Mouse (Mus musculus): ENCODE data around the gene Kalrn. TPM values are rescaled to one million over a fixed set of nuclear protein-coding genes. Genes with fewer than 3 reads are reported as not detected.
"Not testable (repeated sequence)": the region's sequence is repeated elsewhere in the genome, so short reads cannot be mapped to it uniquely, and the experiment has no call there.

Kalrn gene
- polyA plus RNA-seq, 1 experiment from 2014 or later = 11.3 TPM

DNA sequence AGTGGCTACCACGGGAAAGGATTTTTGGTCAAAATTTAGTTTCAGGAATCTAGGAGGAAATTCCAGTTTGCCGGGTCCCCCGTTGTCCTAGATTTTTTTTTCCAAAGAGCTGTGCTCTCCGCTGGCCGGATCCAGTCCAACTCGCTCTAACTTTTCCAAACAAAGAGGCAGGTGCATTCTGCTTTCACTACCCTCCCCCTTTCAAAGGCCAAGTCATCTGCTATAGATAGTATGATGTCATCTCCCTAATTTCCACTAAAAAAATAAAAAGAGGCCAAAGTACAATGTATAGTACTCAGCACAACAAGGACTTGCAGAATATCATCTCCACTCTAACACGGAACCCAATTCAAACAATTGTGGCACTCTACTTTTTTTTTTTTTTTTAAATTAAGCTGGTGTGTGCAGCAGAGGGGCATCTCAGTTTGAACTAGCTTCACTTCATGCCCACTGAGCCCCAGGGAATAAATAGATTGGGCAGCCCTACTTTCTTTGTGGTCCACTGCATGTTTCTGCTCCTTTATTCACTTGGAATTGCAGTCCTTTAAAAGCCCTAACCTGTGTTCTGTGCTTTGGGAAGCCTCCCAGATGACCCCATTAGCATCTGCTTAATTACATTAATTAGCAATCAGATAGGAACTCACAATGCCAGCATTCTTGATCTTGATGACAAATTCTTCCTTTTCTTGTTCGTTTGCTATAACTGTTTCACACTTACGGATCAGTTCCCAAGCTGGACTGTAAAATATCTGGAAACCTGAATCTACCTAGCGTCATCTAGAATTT, 489.0 kb downstream of the Kalrn start:
- Histone ChIP-seq H3K27ac (replicated peaks) (no peak overlapping the region), H3K4me1 (peaks cover 38% of the 10 kb centered on the region), H3K27me3 (ENCODE audit: low read depth, poor library complexity, severe bottlenecking) (no peaks in the 10 kb centered on the region), H3K36me3 (no peaks in the 10 kb centered on the region), H3K4me3 (no peak overlapping the region), H3K9me3 (replicated peaks) (no peaks in the 10 kb centered on the region)
- WGBS = 87% methylated on average over 10 of the region's 10 CpGs
- DNase-seq (ENCODE audit: low spot score) = no peak

GRCm38 (mm10) chr16:34082494-34083469, 490.6 kb downstream of the Kalrn start:
- Histone ChIP-seq H3K9me3 (replicated peaks) (no peaks in the 10 kb centered on the region), H3K4me1 (peaks cover 31% of the 10 kb centered on the region), H3K27me3 (ENCODE audit: low read depth, poor library complexity, severe bottlenecking) (no peaks in the 10 kb centered on the region), H3K4me3 (no peak overlapping the region), H3K27ac (replicated peaks) (peak overlapping the region; percentile 49; the same call in 1 of the 2 replicates), H3K36me3 (no peaks in the 10 kb centered on the region)
- 89% methylated on average over 5 of the region's 5 CpGs for WGBS
- DNase-seq (ENCODE audit: low spot score) = no peak

GRCm38 (mm10) chr16:34081683-34082438, 491.5 kb downstream of the Kalrn start:
- H3K9me3 ChIP-seq (replicated peaks) = no peaks in the 10 kb centered on the region
- peaks cover 22% of the 10 kb centered on the region for H3K4me1 ChIP-seq
- peak overlapping the region; percentile 49; the same call in 1 of the 2 replicates for H3K27ac ChIP-seq (replicated peaks)
- H3K36me3 ChIP-seq = no peaks in the 10 kb centered on the region
- 51% methylated on average over 19 of the region's 19 CpGs for WGBS
- H3K4me3 ChIP-seq = no peak overlapping the region
- no peak for DNase-seq (ENCODE audit: low spot score)
- no peaks in the 10 kb centered on the region for H3K27me3 ChIP-seq (ENCODE audit: low read depth, poor library complexity, severe bottlenecking)

DNA sequence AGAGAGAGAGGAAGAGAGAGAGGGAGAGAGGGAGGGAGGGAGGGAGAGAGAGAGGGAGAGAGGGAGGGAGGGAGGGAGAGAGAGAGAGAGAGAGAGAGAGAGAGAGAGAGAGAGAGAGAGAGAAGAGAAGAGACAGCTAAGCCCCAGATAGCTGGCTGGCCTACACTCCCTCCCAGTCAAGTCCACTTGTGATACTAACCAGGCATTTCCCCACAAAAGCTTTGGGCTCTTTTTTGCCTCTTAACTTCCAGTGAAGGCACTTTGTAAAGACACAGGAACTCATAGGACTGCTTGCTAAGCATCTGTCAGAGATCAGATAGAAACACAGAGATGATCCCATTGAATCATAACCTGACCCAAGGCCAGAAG, 492.0 kb downstream of the Kalrn start:
- not testable (repeated sequence) for H3K27ac ChIP-seq (replicated peaks); H3K9me3 ChIP-seq (replicated peaks); H3K4me3 ChIP-seq; DNase-seq (ENCODE audit: low spot score); H3K36me3 ChIP-seq; H3K27me3 ChIP-seq (ENCODE audit: low read depth, poor library complexity, severe bottlenecking)
- peaks cover 22% of the 10 kb centered on the region for H3K4me1 ChIP-seq

- H3K4me1 ChIP-seq = peaks cover 22% of the 10 kb centered on the region
- no peaks in the 10 kb centered on the region for H3K27me3 ChIP-seq (ENCODE audit: low read depth, poor library complexity, severe bottlenecking)
- WGBS = 63% methylated on average over 6 of the region's 6 CpGs
- H3K27ac ChIP-seq (replicated peaks) = no peak overlapping the region
- H3K9me3 ChIP-seq (replicated peaks) = no peaks in the 10 kb centered on the region
- no peak for DNase-seq (ENCODE audit: low spot score)
- H3K4me3 ChIP-seq = no peak overlapping the region
- no peaks in the 10 kb centered on the region for H3K36me3 ChIP-seq
Measured at GRCm38 (mm10) chr16:34080818-34081217, 492.5 kb downstream of the Kalrn start.

- Histone ChIP-seq H3K27ac (replicated peaks) (no peak overlapping the region), H3K4me3 (no peak overlapping the region), H3K27me3 (ENCODE audit: low read depth, poor library complexity, severe bottlenecking) (no peaks in the 10 kb centered on the region), H3K4me1 (peaks cover 22% of the 10 kb centered on the region), H3K36me3 (no peaks in the 10 kb centered on the region), H3K9me3 (replicated peaks) (no peaks in the 10 kb centered on the region)
- WGBS = 73% methylated on average over 4 of the region's 4 CpGs
- DNase-seq (ENCODE audit: low spot score) = no peak
Measured at GRCm38 (mm10) chr16:34079511-34079910, 493.8 kb downstream of the Kalrn start.

- no peak for DNase-seq (ENCODE audit: low spot score)
- WGBS = 92% methylated on average over 2 of the region's 2 CpGs
- no peak overlapping the region for H3K27ac ChIP-seq (replicated peaks)
- H3K4me3 ChIP-seq = no peak overlapping the region
- no peaks in the 10 kb centered on the region for H3K9me3 ChIP-seq (replicated peaks)
- no peaks in the 10 kb centered on the region for H3K27me3 ChIP-seq (ENCODE audit: low read depth, poor library complexity, severe bottlenecking)
- H3K4me1 ChIP-seq = peaks cover 22% of the 10 kb centered on the region
- H3K36me3 ChIP-seq = no peaks in the 10 kb centered on the region
Measured at GRCm38 (mm10) chr16:34078732-34079131, 494.6 kb downstream of the Kalrn start.

- 91% methylated on average over 3 of the region's 3 CpGs for WGBS
- no peak for DNase-seq (ENCODE audit: low spot score)
- 0 out of 2 replicates have a peak, but pooled peaks cover 4% of the 10 kb centered on the region for H3K4me1 ChIP-seq
- H3K9me3 ChIP-seq (replicated peaks) = no peaks in the 10 kb centered on the region
- no peak overlapping the region for H3K27ac ChIP-seq (replicated peaks)
- H3K36me3 ChIP-seq = no peaks in the 10 kb centered on the region
- H3K27me3 ChIP-seq (ENCODE audit: low read depth, poor library complexity, severe bottlenecking) = no peaks in the 10 kb centered on the region
- H3K4me3 ChIP-seq = no peak overlapping the region
Measured at GRCm38 (mm10) chr16:34076101-34076500, 497.2 kb downstream of the Kalrn start.

GRCm38 (mm10) chr16:34073930-34074329, 499.4 kb downstream of the Kalrn start:
- no peaks in the 10 kb centered on the region for H3K27me3 ChIP-seq (ENCODE audit: low read depth, poor library complexity, severe bottlenecking)
- no peaks in the 10 kb centered on the region for H3K36me3 ChIP-seq
- no peak overlapping the region for H3K4me3 ChIP-seq
- WGBS = 91% methylated on average over 4 of the region's 4 CpGs
- H3K9me3 ChIP-seq (replicated peaks) = no peaks in the 10 kb centered on the region
- H3K4me1 ChIP-seq = no peaks in the 10 kb centered on the region
- no peak for DNase-seq (ENCODE audit: low spot score)
- no peak overlapping the region for H3K27ac ChIP-seq (replicated peaks)

- Histone ChIP-seq H3K36me3 (no peaks in the 10 kb centered on the region), H3K27ac (replicated peaks) (no peak overlapping the region), H3K4me1 (0 out of 2 replicates have a peak, but pooled peaks cover 4% of the 10 kb centered on the region), H3K27me3 (ENCODE audit: low read depth, poor library complexity, severe bottlenecking) (no peaks in the 10 kb centered on the region), H3K4me3 (no peak overlapping the region), H3K9me3 (replicated peaks) (no peaks in the 10 kb centered on the region)
- 82% methylated on average over 3 of the region's 3 CpGs for WGBS
- DNase-seq (ENCODE audit: low spot score) = no peak
Measured at GRCm38 (mm10) chr16:34072136-34072535, 501.2 kb downstream of the Kalrn start.

DNA sequence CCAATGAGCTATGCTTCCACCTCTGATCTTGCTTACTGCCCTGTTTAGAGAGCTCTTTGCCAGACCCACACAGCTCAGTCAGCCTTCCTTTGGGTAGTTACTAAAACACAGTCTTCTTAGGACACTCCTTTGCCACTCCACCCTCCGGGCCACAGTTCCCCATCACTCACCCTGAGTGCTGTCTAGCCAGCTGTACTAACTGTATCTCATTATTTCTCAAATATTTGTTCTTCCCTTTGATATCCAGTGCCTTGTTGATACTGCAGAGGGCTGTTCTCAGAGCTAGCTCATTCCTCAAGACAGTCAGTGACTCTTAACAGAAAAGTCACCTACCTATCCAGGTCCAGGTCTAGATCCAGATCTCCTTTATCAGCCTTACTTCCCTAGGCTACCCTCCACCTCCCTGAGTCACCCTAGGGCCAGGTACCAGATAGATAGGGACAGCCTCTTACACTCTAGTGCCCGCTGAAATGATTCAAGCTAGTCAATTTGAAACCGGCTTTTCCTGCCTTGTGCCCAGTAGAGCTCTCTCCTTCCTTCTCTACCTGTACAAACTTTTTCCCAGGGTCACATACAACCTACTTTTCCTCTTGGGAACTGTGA, 502.0 kb downstream of the Kalrn start:
- no peaks in the 10 kb centered on the region for H3K36me3 ChIP-seq
- no peak overlapping the region for H3K4me3 ChIP-seq
- 0 out of 2 replicates have a peak, but pooled peaks cover 7% of the 10 kb centered on the region for H3K4me1 ChIP-seq
- H3K27me3 ChIP-seq (ENCODE audit: low read depth, poor library complexity, severe bottlenecking) = no peaks in the 10 kb centered on the region
- H3K9me3 ChIP-seq (replicated peaks) = no peaks in the 10 kb centered on the region
- no peak for DNase-seq (ENCODE audit: low spot score)
- 93% methylated on average over 3 of the region's 3 CpGs for whole genome bisulfite sequencing
- H3K27ac ChIP-seq (replicated peaks) = no peak overlapping the region

- 79% methylated on average over 3 of the region's 3 CpGs for WGBS
- Histone ChIP-seq H3K27me3 (ENCODE audit: low read depth, poor library complexity, severe bottlenecking) (no peaks in the 10 kb centered on the region), H3K9me3 (replicated peaks) (no peaks in the 10 kb centered on the region), H3K4me3 (no peak overlapping the region), H3K27ac (replicated peaks) (no peak overlapping the region), H3K36me3 (no peaks in the 10 kb centered on the region), H3K4me1 (0 out of 2 replicates have a peak, but pooled peaks cover 7% of the 10 kb centered on the region)
- DNase-seq (ENCODE audit: low spot score) = no peak
Measured at GRCm38 (mm10) chr16:34069481-34069880, 503.9 kb downstream of the Kalrn start.

Data from midbrain, embryonic 10.5 days (tissue).